Mouse (Mus musculus) forebrain, postnatal 0 days (tissue): ENCODE results near the gene Smc4. TPM values are rescaled to one million over a fixed set of nuclear protein-coding genes. Genes with fewer than 3 reads are reported as not detected.

Experiments used
- ATAC-seq: fragments of 200-750 bp; cut with Nextera tagmentation; 2 replicates; pipeline ENCODE4 v1.8.0; 2017; ENCODE audit warnings: mild to moderate bottlenecking, moderate library complexity
- DNase-seq: peaks from one replicate; pipeline ENCODE4 v3.0.0-alpha.2; 2015
- H3K27ac ChIP-seq: fragments of 300-500 bp; sonication (generic); 2 replicates; pipeline ENCODE4 v1.5.1; 2014; ENCODE audit warnings: low read depth, mild to moderate bottlenecking, antibody characterized with exemption, low read length, moderate library complexity, mixed read lengths
- H3K27me3 ChIP-seq: fragments of 300-500 bp; sonication (generic); 2 replicates; pipeline ENCODE4 v1.6.1; 2014; ENCODE audit warnings: mild to moderate bottlenecking, low read length, mixed read lengths; ENCODE audit not compliant: insufficient read depth
- H3K36me3 ChIP-seq: fragments of 300-500 bp; sonication (generic); 2 replicates; pipeline ENCODE4 v1.6.1; 2014; ENCODE audit warnings: mild to moderate bottlenecking, moderate library complexity; ENCODE audit not compliant: insufficient read depth
- H3K4me1 ChIP-seq: fragments of 300-500 bp; sonication (generic); 2 replicates; pipeline ENCODE4 v1.6.1; 2014; ENCODE audit warnings: antibody characterized with exemption; ENCODE audit not compliant: insufficient read depth
- H3K4me2 ChIP-seq: fragments of 300-500 bp; sonication (generic); 2 replicates; pipeline ENCODE4 v1.6.1; 2014; ENCODE audit warnings: low read depth, mild to moderate bottlenecking, moderate library complexity
- H3K4me3 ChIP-seq: fragments of 300-500 bp; sonication (generic); 2 replicates; pipeline ENCODE4 v1.5.1; 2014; ENCODE audit warnings: low read depth, low read length, mixed read lengths
- H3K9ac ChIP-seq: fragments of 300-500 bp; sonication (generic); 2 replicates; pipeline ENCODE4 v1.6.1; 2014; ENCODE audit warnings: mild to moderate bottlenecking
- H3K9me3 ChIP-seq: fragments of 300-500 bp; sonication (generic); 2 replicates; pipeline ENCODE4 v1.6.1; 2016; ENCODE audit warnings: low read length
- CTCF ChIP-seq: sonication (generic); IDR thresholded peaks from 2 replicates; pipeline ENCODE4 v1.5.1; 2016; ENCODE audit warnings: antibody characterized with exemption, control low read depth, low read depth
- WGBS: fragments of 180-500 bp; shearing (Covaris S2); extraction: QIAGEN DNeasy Blood & Tissue Kit; methylation state at CpG from one replicate; pipeline ENCODE4 v1.1.7; 2014; 5-methylcytosine and 5-hydroxymethylcytosine counted together
- polyA plus RNA-seq: library from polyadenylated mRNA; unstranded; fragments of >200 nt; fragmentation: Nextera tagmentation; extraction: Ambion mirVana; gene quantifications from 2 replicates; pipeline ENCODE4 v1.2.1, GENCODE M21; 2015
- total RNA-seq: library from RNA; depleted of rRNA; stranded (reverse); fragments of >200 nt; gene quantifications from 2 replicates; pipeline ENCODE4 v1.2.3, GENCODE M21; 2014

Gene Smc4
- total and polyA plus RNA-seq, 2 experiments from 2014 or later = 21.1 to 30.2 TPM

- no peak overlapping the region for H3K4me3 ChIP-seq
- ATAC-seq (no peak), DNase-seq (no peak)
Measured at GRCm38 (mm10) chr3:68980898-68981297, 23.6 kb upstream of the Smc4 start.

GRCm38 (mm10) chr3:68986550-68986949 is 18.0 kb upstream of the Smc4 start:
- H3K36me3 ChIP-seq = peaks cover 3% of the 10 kb centered on the region; the same call in 1 of the 2 replicates
- DNase-seq (no peak), ATAC-seq (no peak)
- no peak overlapping the region for H3K4me3 ChIP-seq
- no peaks in the 10 kb centered on the region for H3K9me3 ChIP-seq
- H3K27me3 ChIP-seq = no peaks in the 10 kb centered on the region
- H3K27ac ChIP-seq = no peak overlapping the region
- no peak overlapping the region for H3K4me2 ChIP-seq
- TF ChIP-seq CTCF = no peak
- WGBS = 89% methylated on average over 2 of the region's 2 CpGs
- H3K4me1 ChIP-seq = no peaks in the 10 kb centered on the region
- no peak overlapping the region for H3K9ac ChIP-seq

More at GRCm38 (mm10) chr3:68980898-68981297, 23.6 kb upstream of the Smc4 start:
- Histone ChIP-seq H3K4me2 (no peak overlapping the region), H3K9me3 (no peaks in the 10 kb centered on the region), H3K27me3 (no peaks in the 10 kb centered on the region), H3K36me3 (peaks cover 6% of the 10 kb centered on the region; the same call in 1 of the 2 replicates), H3K9ac (no peak overlapping the region), H3K4me1 (no peaks in the 10 kb centered on the region), H3K27ac (no peak overlapping the region)
- TF ChIP-seq CTCF = no peak
- 73% methylated on average over 9 of the region's 9 CpGs for WGBS

GRCm38 (mm10) chr3:69002781-69003180 is 1.8 kb upstream of the Smc4 start:
- 0 out of 2 replicates have a peak, but pooled peaks have one; percentile 23 for TF ChIP-seq CTCF
- no peaks in the 10 kb centered on the region for H3K9me3 ChIP-seq
- no peak overlapping the region for H3K27ac ChIP-seq
- H3K36me3 ChIP-seq = no peaks in the 10 kb centered on the region
- peaks cover 9% of the 10 kb centered on the region; the same call in 1 of the 2 replicates for H3K4me1 ChIP-seq
- H3K4me2 ChIP-seq = no peak overlapping the region
- no peak overlapping the region for H3K9ac ChIP-seq
- DNase-seq = no peak
- no peaks in the 10 kb centered on the region for H3K27me3 ChIP-seq
- no peak overlapping the region for H3K4me3 ChIP-seq
- ATAC-seq = no peak
- 91% methylated on average over 4 of the region's 4 CpGs for WGBS

DNA sequence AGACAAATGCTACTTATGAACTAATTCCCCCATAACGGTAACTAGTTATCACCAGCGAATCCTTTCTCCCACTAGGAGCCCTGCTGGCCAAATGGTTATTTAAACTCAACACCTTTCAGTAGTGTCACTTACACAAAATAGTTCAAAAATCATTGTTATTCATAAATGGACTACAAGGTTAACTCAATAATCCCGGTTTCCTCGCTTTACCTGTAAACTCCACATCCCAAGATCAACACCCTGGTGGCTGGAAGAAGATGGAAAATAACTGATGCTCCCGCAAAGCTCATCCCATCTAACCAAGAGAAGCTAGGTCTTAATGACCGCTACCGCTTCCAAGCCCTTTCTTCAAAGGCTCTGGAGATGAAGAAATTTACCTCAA is 492 bp upstream of the Smc4 start:
- no peaks in the 10 kb centered on the region for H3K36me3 ChIP-seq

GRCm38 (mm10) chr3:69005338-69006245 is 1.1 kb downstream of the Smc4 start:
- Histone ChIP-seq H3K4me2 (peak overlapping the region; percentile 90), H3K27ac (peak overlapping the region; percentile 75), H3K4me1 (peaks cover 9% of the 10 kb centered on the region; the same call in 1 of the 2 replicates), H3K9ac (peak overlapping the region; percentile 56), H3K36me3 (no peaks in the 10 kb centered on the region), H3K4me3 (peak overlapping the region; percentile 91), H3K27me3 (no peaks in the 10 kb centered on the region), H3K9me3 (no peaks in the 10 kb centered on the region)
- under 1% methylated on average over 72 of the region's 72 CpGs for WGBS
- peak; percentile 50 for DNase-seq
- peak; percentile 37 for TF ChIP-seq CTCF
- peak; percentile 16 for ATAC-seq

More for the DNA sequence above, 492 bp upstream of the Smc4 start:
- H3K9me3 ChIP-seq = no peaks in the 10 kb centered on the region
- H3K27ac ChIP-seq = peak overlapping the region; percentile 62; the same call in 1 of the 2 replicates
- no peaks in the 10 kb centered on the region for H3K27me3 ChIP-seq
- peak overlapping the region; percentile 51 for H3K9ac ChIP-seq
- peak; percentile 12 for ATAC-seq
- peaks cover 9% of the 10 kb centered on the region; the same call in 1 of the 2 replicates for H3K4me1 ChIP-seq
- peak overlapping the region; percentile 61 for H3K4me2 ChIP-seq
- under 1% methylated on average over 7 of the region's 7 CpGs for WGBS
- peak; percentile 52 for TF ChIP-seq CTCF
- peak overlapping the region; percentile 91 for H3K4me3 ChIP-seq
- no peak for DNase-seq

- WGBS = 3% methylated on average over 21 of the region's 21 CpGs
Measured at GRCm38 (mm10) chr3:69006246-69006760, 1.8 kb downstream of the Smc4 start.

DNA sequence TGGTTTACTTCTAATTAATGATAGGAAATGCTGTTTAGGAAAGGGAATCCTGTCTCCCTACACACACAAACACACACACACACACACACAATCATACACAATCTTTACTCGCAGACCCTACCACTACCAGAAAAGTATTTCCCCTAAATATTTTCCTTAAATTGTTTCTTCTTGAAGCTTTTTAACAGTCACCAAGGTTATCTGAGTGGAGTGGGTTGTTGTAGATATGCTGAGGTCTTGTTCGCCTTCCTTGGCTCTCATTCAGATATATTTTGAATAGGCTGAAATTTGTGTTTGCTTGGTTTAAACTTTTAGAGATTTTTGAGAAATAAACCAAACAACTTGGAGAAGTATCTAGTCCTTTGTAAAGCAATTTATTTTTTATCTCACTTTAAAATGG is 4.3 kb downstream of the Smc4 start:
- no peak for TF ChIP-seq CTCF
- Histone ChIP-seq H3K9ac (no peak overlapping the region), H3K4me2 (no peak overlapping the region), H3K4me1 (peaks cover 9% of the 10 kb centered on the region; the same call in 1 of the 2 replicates), H3K4me3 (no peak overlapping the region), H3K36me3 (no peaks in the 10 kb centered on the region), H3K27ac (no peak overlapping the region), H3K27me3 (no peaks in the 10 kb centered on the region), H3K9me3 (no peaks in the 10 kb centered on the region)
- no peak for ATAC-seq
- 75% methylated on average over 2 of the region's 2 CpGs for WGBS
- no peak for DNase-seq

More at GRCm38 (mm10) chr3:69006246-69006760, 1.8 kb downstream of the Smc4 start:
- DNase-seq (no peak), ATAC-seq (no peak)
- H3K27ac ChIP-seq = 0 out of 2 replicates have a peak overlapping the region, but pooled peaks have one; percentile 75
- H3K36me3 ChIP-seq = no peaks in the 10 kb centered on the region
- H3K9me3 ChIP-seq = no peaks in the 10 kb centered on the region
- H3K9ac ChIP-seq = peak overlapping the region; percentile 56
- H3K4me2 ChIP-seq = peak overlapping the region; percentile 90
- H3K27me3 ChIP-seq = no peaks in the 10 kb centered on the region
- H3K4me3 ChIP-seq = peak overlapping the region; percentile 91
- H3K4me1 ChIP-seq = peaks cover 9% of the 10 kb centered on the region; the same call in 1 of the 2 replicates
- TF ChIP-seq CTCF = no peak
